Mouse (Mus musculus) E14TG2a.4 (cell line): ENCODE data around the gene Pi4kb.

Experiments
- CTCF ChIP-seq: conservative IDR thresholded peaks from 2 replicates; pipeline ENCODE4 v1.5.1; 2014; ENCODE audit warnings: low read length
- POU5F1 ChIP-seq: IDR thresholded peaks from 2 replicates; pipeline ENCODE4 v1.6.1; 2014; ENCODE audit warnings: low read length, borderline replicate concordance

DNA sequence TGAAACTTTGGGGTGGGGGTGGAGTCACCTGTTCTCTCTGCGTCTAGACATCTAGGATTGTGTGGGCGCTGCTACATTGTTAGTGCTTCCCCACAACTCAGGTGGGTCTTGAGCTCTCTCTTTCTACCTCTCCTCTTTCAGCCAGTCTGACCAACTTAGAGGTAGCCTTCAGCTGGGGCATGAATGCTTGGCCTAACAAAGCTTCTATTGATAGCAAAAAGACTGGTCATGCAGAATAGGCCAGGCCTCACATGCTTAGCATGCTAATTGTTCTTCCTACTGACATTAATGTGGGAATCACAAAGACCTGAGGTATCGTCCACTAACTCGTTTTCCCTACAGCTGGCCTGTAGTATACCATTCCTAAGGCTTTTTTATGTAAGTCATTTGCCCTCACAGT, 28.0 kb downstream of the Pi4kb start:
- TF ChIP-seq CTCF, result no peak
- no peak for TF ChIP-seq POU5F1
